Mouse (Mus musculus) ES-E14 (cell line): ENCODE data around the gene Prokr1. TPM values are rescaled to one million over a fixed set of nuclear protein-coding genes. Genes with fewer than 3 reads are reported as not detected.

Experiments used
- DNase-seq: peaks from one replicate; pipeline ENCODE4 v3.0.0-alpha.2; 2013; ENCODE audit warnings: low read depth, low spot score
- H3K27ac ChIP-seq: 2 replicates; pipeline ENCODE4 v1.5.1; 2012; ENCODE audit warnings: low read depth, mild to moderate bottlenecking, low read length, moderate library complexity, mixed read lengths; ENCODE audit not compliant: poor library complexity, insufficient read depth, severe bottlenecking
- H3K36me3 ChIP-seq: 2 replicates; pipeline ENCODE4 v1.6.1; 2012; ENCODE audit warnings: mild to moderate bottlenecking, low read length, moderate library complexity, mixed read lengths; ENCODE audit not compliant: control insufficient read depth, poor library complexity, insufficient read depth, severe bottlenecking
- H3K4me1 ChIP-seq, 2 experiments: fragments of 150-350 bp in 1 of 2; sonication (generic) in 1 of 2; 2 replicates each; pipeline ENCODE4 v1.6.1; 2012; ENCODE audit warnings: low read length in 2 of 2, mild to moderate bottlenecking in 1 of 2, mixed read lengths in 1 of 2; ENCODE audit not compliant: control insufficient read depth in 2 of 2, insufficient read depth in 2 of 2, poor library complexity in 1 of 2
- H3K4me3 ChIP-seq, 2 experiments: fragments of 150-350 bp in 1 of 2; sonication (generic) in 1 of 2; 2 replicates each; pipeline ENCODE4 v1.5.1; 2012; ENCODE audit warnings: low read length in 2 of 2, low read depth in 1 of 2, mild to moderate bottlenecking in 1 of 2, mixed read lengths in 1 of 2; ENCODE audit not compliant: insufficient read depth in 1 of 2, poor library complexity in 1 of 2, severe bottlenecking in 1 of 2
- H3K9ac ChIP-seq: 2 replicates; pipeline ENCODE4 v1.6.1; 2012; ENCODE audit warnings: low read depth, mild to moderate bottlenecking, low read length, mixed read lengths; ENCODE audit not compliant: poor library complexity, insufficient read depth, severe bottlenecking
- H3K9me3 ChIP-seq: fragments of 150-350 bp; sonication (generic); 2 replicates; pipeline ENCODE4 v1.6.1; 2012; ENCODE audit warnings: low read depth, mild to moderate bottlenecking, low read length; ENCODE audit not compliant: control insufficient read depth, insufficient read depth
- CHD2 ChIP-seq: IDR thresholded peaks from 2 replicates; pipeline ENCODE4 v1.6.1; 2014; ENCODE audit warnings: mild to moderate bottlenecking, low read depth, low read length, inconsistent platforms
- HCFC1 ChIP-seq: IDR thresholded peaks from 2 replicates; pipeline ENCODE4 v1.6.1; 2012; ENCODE audit warnings: low read length, inconsistent platforms, borderline replicate concordance; ENCODE audit not compliant: insufficient read depth
- MAFK ChIP-seq: IDR thresholded peaks from 2 replicates; pipeline ENCODE4 v1.6.1; 2014; ENCODE audit warnings: mild to moderate bottlenecking, low read depth, low read length, inconsistent platforms; ENCODE audit not compliant: insufficient read depth
- ZC3H11A ChIP-seq: IDR thresholded peaks from 2 replicates; pipeline ENCODE4 v1.6.1; 2012; ENCODE audit warnings: low read depth, mild to moderate bottlenecking, inconsistent platforms, low read length, borderline replicate concordance
- ZNF384 ChIP-seq: IDR thresholded peaks from 2 replicates; pipeline ENCODE4 v1.6.1; 2012; ENCODE audit warnings: low read depth, low read length, inconsistent platforms
- in situ Hi-C, 2 experiments: fragments of 600-800 bp; cut with MboI; formaldehyde crosslinking; loops; one replicate each; pipeline ENCODE4 v1.15.1; 2025; ENCODE audit warnings: low sequenced_read_pairs in 2 of 2, inconsistent platforms in 1 of 2; ENCODE audit not compliant: unreplicated experiment in 2 of 2
- total RNA-seq: library from RNA; depleted of rRNA; stranded (reverse); fragments of 300-350 nt; gene quantifications from 2 replicates; pipeline ENCODE4 v1.2.3, GENCODE M21; 2012

Prokr1 gene
- total RNA-seq, 1 experiment, result 0.36 TPM

GRCm38 (mm10) chr6:87597116-87597833 is 6.7 kb upstream of the Prokr1 start:
- no peaks in the 10 kb centered on the region for H3K4me1 ChIP-seq
- no peak overlapping the region for H3K27ac ChIP-seq
- in situ Hi-C loops, result no loop called here
- no peak for TF ChIP-seq ZC3H11A
- TF ChIP-seq ZNF384, result no peak
- no peak for TF ChIP-seq CHD2
- no peak for TF ChIP-seq MAFK
- no peak for TF ChIP-seq HCFC1
- H3K9me3 ChIP-seq, result no peaks in the 10 kb centered on the region
- no peaks in the 10 kb centered on the region for H3K36me3 ChIP-seq
- H3K4me3 ChIP-seq, result no peak overlapping the region
- DNase-seq, result no peak
- H3K9ac ChIP-seq, result no peak overlapping the region

- Histone ChIP-seq H3K27ac (no peak overlapping the region), H3K4me1 (peaks cover 0 to 2% of the 10 kb centered on the region in 2 experiments; a peak in 1 of 4 replicates), H3K36me3 (no peaks in the 10 kb centered on the region), H3K9ac (no peak overlapping the region), H3K4me3 (no peak overlapping the region), H3K9me3 (no peaks in the 10 kb centered on the region)
- no peak for DNase-seq
- in situ Hi-C loops, result no loop called here
- TF ChIP-seq ZC3H11A, result no peak
- no peak for TF ChIP-seq CHD2
- TF ChIP-seq ZNF384, result no peak
- TF ChIP-seq MAFK, result no peak
- TF ChIP-seq HCFC1, result no peak
Observed at GRCm38 (mm10) chr6:87594188-87594587, 3.6 kb upstream of the Prokr1 start.

GRCm38 (mm10) chr6:87589718-87590393 is 687 bp downstream of the Prokr1 start:
- peak overlapping the region in 1 of 2 experiments; percentile 54; a peak in 2 of 4 replicates for H3K4me3 ChIP-seq
- no peak for DNase-seq
- H3K36me3 ChIP-seq, result no peaks in the 10 kb centered on the region
- peaks cover 0 to 2% of the 10 kb centered on the region in 2 experiments; a peak in 1 of 4 replicates for H3K4me1 ChIP-seq
- no peak overlapping the region for H3K27ac ChIP-seq
- TF ChIP-seq HCFC1, result no peak
- no peak for TF ChIP-seq ZNF384
- no peak for TF ChIP-seq MAFK
- TF ChIP-seq ZC3H11A, result no peak
- TF ChIP-seq CHD2, result no peak
- no peaks in the 10 kb centered on the region for H3K9me3 ChIP-seq
- H3K9ac ChIP-seq, result no peak overlapping the region
- in situ Hi-C loops, result no loop called here

GRCm38 (mm10) chr6:87583991-87584390 is 6.6 kb downstream of the Prokr1 start:
- no peak for DNase-seq
- TF ChIP-seq ZNF384, result no peak
- no peak for TF ChIP-seq ZC3H11A
- TF ChIP-seq MAFK, result no peak
- TF ChIP-seq HCFC1, result no peak
- no peak for TF ChIP-seq CHD2
- in situ Hi-C loops, result no loop called here
- H3K4me1 ChIP-seq, result 0 out of 4 replicates have a peak, but pooled peaks cover 0 to 3% of the 10 kb centered on the region in 2 experiments
- no peak overlapping the region for H3K9ac ChIP-seq
- H3K36me3 ChIP-seq, result no peaks in the 10 kb centered on the region
- H3K9me3 ChIP-seq, result no peaks in the 10 kb centered on the region
- no peak overlapping the region for H3K27ac ChIP-seq
- H3K4me3 ChIP-seq, result no peak overlapping the region
